Mouse (Mus musculus): ENCODE data around the gene 5031439G07Rik.

5031439G07Rik gene

GRCm38 (mm10) chr15:84997768-84998454, 9.6 kb upstream of the 5031439G07Rik start:
- in situ Hi-C loops (cut with MboI; ENCODE audit: low pct_unique_long_range_greater_than_20kb in 1 of 2, low sequenced_read_pairs in 2 of 2, unreplicated experiment in 1 of 2), result loop anchor here (5.0 kb wide), 2 partner anchors 74 to 241 kb away; no protein-coding TSS in a partner anchor

DNA sequence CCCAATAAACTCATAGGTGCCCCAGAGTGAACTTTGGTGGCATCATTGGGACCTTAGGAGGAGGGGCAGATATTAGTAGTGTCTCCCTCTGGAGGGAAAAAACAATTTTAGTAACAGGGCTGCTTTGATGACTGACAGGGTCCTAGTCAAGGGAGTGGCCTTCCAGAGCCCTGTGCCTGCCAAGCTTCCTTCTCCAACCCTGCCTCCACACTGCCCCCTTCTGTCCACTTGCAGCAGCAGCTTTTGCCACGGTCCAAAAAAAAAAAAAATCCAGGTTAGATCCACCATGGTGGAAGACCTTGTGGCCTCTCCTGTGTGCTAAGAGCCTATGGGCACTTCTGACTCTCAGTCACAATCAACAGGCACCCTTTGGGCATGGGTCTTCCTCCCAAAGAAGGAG, 7.6 kb upstream of the 5031439G07Rik start:
- in situ Hi-C loops (cut with MboI; ENCODE audit: low pct_unique_long_range_greater_than_20kb in 1 of 2, low sequenced_read_pairs in 2 of 2, unreplicated experiment in 1 of 2), result loop anchor here (5.0 kb wide), 2 partner anchors 76 to 239 kb away; no protein-coding TSS in a partner anchor

GRCm38 (mm10) chr15:84995041-84995440, 6.7 kb upstream of the 5031439G07Rik start:
- in situ Hi-C loops (cut with MboI; ENCODE audit: low pct_unique_long_range_greater_than_20kb in 1 of 2, low sequenced_read_pairs in 2 of 2, unreplicated experiment in 1 of 2), result loop anchor here (5.0 kb wide), 2 partner anchors 77 to 238 kb away; no protein-coding TSS in a partner anchor

DNA sequence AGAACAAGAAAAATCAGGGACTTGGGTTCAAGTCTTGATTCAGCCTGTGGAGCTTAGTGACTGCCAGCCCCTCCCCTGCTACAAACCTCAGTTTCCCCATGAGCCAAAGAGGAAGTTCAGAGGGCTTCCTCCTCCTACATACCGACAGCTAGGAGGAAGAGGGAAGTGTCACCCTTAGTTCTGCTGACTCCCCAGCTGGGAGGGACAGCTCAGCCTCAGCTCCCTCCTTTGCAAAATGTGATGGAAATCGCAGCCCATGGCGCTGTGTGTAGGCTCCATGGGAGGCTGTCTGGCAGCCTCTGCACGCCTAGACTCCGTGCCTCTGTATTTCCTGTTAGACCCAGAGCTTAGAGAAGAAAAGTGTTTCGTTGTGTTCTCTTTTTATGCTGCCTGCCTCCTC, 6.1 kb upstream of the 5031439G07Rik start:
- in situ Hi-C loops (cut with MboI; ENCODE audit: low pct_unique_long_range_greater_than_20kb in 1 of 2, low sequenced_read_pairs in 2 of 2, unreplicated experiment in 1 of 2), result no loop called here

DNA sequence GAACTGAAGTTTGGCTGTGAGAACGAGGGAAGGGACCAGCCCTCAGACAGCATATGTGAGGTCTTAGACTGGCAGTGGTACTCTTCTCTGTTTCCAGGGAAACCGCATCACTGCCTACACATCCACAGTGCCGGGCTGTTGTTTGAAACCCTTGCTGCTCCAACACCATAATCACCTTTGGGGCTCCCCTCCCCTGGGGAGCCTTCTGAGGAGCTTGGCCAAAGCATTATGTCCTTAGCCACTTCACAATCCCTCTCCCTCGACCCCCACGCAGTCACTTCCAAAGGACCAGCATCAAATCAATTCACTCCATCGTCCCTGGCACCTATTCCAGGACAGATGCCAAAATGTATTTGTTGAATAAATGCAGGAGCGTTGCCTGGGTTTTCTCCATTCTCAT, 1.4 kb upstream of the 5031439G07Rik start:
- in situ Hi-C loops (cut with MboI; ENCODE audit: low pct_unique_long_range_greater_than_20kb in 1 of 2, low sequenced_read_pairs in 2 of 2, unreplicated experiment in 1 of 2), result no loop called here

- in situ Hi-C loops (cut with MboI; ENCODE audit: low pct_unique_long_range_greater_than_20kb in 1 of 2, low sequenced_read_pairs in 2 of 2, unreplicated experiment in 1 of 2), result no loop called here
Observed at GRCm38 (mm10) chr15:84989098-84989497, 747 bp upstream of the 5031439G07Rik start.

DNA sequence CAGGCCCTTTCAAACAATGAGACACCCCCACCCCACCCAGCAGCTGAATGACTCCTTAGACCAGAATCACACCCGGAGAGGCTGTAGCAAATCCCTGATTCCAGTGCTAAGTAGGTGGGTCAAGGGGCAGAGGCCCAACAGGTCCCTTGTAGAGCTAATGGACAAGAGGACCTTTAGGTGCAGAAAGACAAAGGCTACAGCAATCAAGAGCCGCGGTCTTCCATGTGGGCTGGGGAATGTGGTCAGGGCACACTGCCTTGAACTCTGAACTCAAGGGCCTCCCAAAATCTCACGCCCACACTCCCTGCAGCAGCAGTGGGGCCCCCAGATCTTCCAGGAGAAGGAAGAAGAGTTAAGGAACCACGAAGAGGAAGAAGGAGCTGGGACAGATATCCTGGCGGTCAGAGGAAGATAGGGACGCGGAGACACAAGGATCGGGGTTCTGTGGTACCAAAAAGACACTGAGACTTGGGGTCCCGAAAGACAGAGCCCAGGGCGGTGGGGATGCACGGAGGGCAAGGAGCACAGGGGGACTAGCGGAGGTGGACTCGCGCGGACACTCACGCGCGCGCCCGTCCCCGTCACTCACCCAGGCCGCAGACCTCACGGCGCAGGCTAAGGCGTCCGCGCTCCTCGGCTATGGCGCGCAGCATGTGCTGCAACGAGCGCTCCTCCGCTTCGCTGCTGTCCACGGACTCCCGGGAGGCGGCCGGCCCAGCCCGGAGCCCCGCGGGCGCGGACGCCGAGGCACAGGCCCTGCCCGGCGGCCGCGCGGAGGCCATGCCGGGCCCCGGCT, 1.1 kb downstream of the 5031439G07Rik start:
- in situ Hi-C loops (cut with MboI; ENCODE audit: low pct_unique_long_range_greater_than_20kb in 1 of 2, low sequenced_read_pairs in 2 of 2, unreplicated experiment in 1 of 2), result no loop called here

DNA sequence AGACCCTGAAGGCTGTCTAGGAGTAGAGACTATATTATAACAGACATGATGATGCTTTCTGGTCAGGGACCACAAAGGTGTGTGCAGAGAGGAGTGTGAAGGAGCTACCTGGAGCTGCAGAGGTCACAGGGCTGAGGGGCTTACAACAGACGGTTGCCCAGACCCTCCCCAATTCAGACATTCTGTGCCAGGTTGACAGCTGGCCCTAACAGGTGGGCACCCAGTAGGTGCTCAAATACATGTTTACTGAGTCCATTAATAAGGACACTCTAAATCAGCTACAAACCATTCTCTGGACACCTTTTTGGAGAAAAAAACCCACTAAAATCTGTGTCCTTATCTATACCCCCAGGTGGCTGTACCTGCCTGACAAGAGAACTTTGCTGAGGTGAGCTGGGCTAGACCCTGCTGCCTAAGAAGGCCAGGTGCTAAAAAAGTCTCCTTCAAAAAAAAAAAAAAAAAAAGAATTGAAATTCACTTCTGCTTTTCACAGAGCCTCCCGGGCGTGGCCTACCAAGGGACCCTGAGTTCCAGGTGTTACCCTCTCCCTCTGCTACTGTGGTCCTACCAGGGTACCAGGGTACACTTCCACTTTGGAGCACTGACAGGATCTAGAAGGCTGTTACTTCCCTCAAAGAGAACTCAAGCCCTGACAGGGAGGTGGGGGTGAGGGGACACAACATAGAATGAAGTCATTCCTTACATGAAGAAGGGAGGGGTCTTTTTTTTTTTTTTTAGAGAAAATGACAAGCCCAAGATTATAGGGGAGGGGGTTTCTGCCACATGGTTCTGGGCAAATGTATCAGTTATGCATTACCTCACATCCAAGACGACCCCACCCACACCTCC, 2.0 kb downstream of the 5031439G07Rik start:
- in situ Hi-C loops (cut with MboI; ENCODE audit: low pct_unique_long_range_greater_than_20kb in 1 of 2, low sequenced_read_pairs in 2 of 2, unreplicated experiment in 1 of 2), result no loop called here

DNA sequence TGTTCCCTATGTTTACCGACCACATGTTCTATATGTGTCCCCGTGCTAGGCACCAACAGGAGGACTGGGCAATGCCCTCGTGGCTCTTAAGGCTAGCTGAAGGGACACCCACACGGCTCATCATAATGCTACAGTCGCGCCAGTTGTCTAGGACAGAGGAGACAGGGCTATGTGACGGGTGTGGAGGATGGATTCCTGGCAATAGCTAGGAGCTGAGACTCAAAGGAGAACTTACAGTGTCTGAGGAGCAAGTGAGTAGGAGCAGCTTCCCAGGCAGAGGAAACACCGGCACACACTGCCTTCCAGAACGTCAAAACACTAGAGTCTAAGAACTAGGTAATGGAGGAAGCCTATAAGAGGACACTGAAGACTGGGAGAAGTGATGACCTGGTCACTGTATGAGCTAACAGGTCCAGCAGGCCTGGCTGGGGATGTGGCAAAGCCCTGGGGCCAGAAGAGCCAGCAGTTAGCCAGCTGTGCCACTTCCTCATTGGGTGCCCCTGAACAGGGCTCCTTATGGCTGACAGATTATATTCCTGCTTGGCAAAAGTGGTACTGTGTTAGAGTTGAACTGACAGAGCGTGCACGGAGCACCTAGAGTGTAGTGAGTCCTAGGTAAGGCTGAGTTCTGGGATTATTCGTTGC, 2.7 kb downstream of the 5031439G07Rik start:
- in situ Hi-C loops (cut with MboI; ENCODE audit: low pct_unique_long_range_greater_than_20kb in 1 of 2, low sequenced_read_pairs in 2 of 2, unreplicated experiment in 1 of 2), result no loop called here

- in situ Hi-C loops (cut with MboI; ENCODE audit: low pct_unique_long_range_greater_than_20kb in 1 of 2, low sequenced_read_pairs in 2 of 2, unreplicated experiment in 1 of 2), result no loop called here
Observed at GRCm38 (mm10) chr15:84983721-84984120, 4.6 kb downstream of the 5031439G07Rik start.

GRCm38 (mm10) chr15:84982888-84983287, 5.5 kb downstream of the 5031439G07Rik start:
- in situ Hi-C loops (cut with MboI; ENCODE audit: low pct_unique_long_range_greater_than_20kb in 1 of 2, low sequenced_read_pairs in 2 of 2, unreplicated experiment in 1 of 2), result no loop called here

GRCm38 (mm10) chr15:84981609-84982313, 6.6 kb downstream of the 5031439G07Rik start:
- in situ Hi-C loops (cut with MboI; ENCODE audit: low pct_unique_long_range_greater_than_20kb in 1 of 2, low sequenced_read_pairs in 2 of 2, unreplicated experiment in 1 of 2), result no loop called here

GRCm38 (mm10) chr15:84975729-84976128, 12.6 kb downstream of the 5031439G07Rik start:
- in situ Hi-C loops (cut with MboI; ENCODE audit: low pct_unique_long_range_greater_than_20kb in 1 of 2, low sequenced_read_pairs in 2 of 2, unreplicated experiment in 1 of 2), result no loop called here

GRCm38 (mm10) chr15:84973544-84973871, 14.8 kb downstream of the 5031439G07Rik start:
- in situ Hi-C loops (cut with MboI; ENCODE audit: low pct_unique_long_range_greater_than_20kb in 1 of 2, low sequenced_read_pairs in 2 of 2, unreplicated experiment in 1 of 2), result no loop called here

- in situ Hi-C loops (cut with MboI; ENCODE audit: low pct_unique_long_range_greater_than_20kb in 1 of 2, low sequenced_read_pairs in 2 of 2, unreplicated experiment in 1 of 2), result no loop called here
Observed at GRCm38 (mm10) chr15:84972860-84973543, 15.3 kb downstream of the 5031439G07Rik start.

DNA sequence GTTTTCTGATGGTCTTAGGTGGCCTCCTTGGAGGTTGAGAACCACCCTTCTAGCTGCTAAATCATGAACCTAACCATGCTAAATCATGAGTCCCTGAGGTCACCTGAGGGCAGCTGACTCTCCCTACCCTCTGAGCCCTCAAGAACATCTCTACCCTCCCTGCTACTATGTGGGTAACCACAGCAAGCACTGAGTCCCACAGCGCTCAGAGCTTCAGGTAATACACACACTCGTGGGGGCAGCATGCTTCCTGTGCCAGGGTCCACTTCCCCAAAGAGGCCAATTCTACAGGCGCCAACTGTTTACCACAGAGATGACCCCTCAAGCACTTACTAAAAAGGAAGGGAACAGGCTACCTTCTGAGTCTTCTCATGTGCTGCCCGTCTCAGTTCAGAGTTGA, 19.8 kb downstream of the 5031439G07Rik start:
- in situ Hi-C loops (cut with MboI; ENCODE audit: low pct_unique_long_range_greater_than_20kb in 1 of 2, low sequenced_read_pairs in 2 of 2, unreplicated experiment in 1 of 2), result no loop called here

- in situ Hi-C loops (cut with MboI; ENCODE audit: low pct_unique_long_range_greater_than_20kb in 1 of 2, low sequenced_read_pairs in 2 of 2, unreplicated experiment in 1 of 2), result no loop called here
Observed at GRCm38 (mm10) chr15:84965575-84966360, 22.6 kb downstream of the 5031439G07Rik start.

Data from mouse embryonic stem cell (cell line).